Mouse (Mus musculus) heart, postnatal 0 days (tissue): Measurements from ENCODE around the gene Rps6ka5.

Source experiments
- CTCF ChIP-seq: IDR thresholded peaks from 2 replicates; pipeline ENCODE4 v1.5.1; 2016; ENCODE audit warnings: antibody characterized with exemption, control low read depth, low read depth
- EP300 ChIP-seq: IDR thresholded peaks from 2 replicates; pipeline ENCODE4 v1.6.1; 2016; ENCODE audit warnings: antibody characterized with exemption, low read depth

- TF ChIP-seq CTCF: no peak
- no peak for TF ChIP-seq EP300
These were observed 1.1 kb upstream of the Rps6ka5 start for GRCm38 (mm10) chr12:100727891-100728290.
